Mouse (Mus musculus): ENCODE data around the gene Itgax.
"Not testable (repeated sequence)": the region's sequence is repeated elsewhere in the genome, so short reads cannot be mapped to it uniquely, and the experiment has no call there.

Itgax gene

DNA sequence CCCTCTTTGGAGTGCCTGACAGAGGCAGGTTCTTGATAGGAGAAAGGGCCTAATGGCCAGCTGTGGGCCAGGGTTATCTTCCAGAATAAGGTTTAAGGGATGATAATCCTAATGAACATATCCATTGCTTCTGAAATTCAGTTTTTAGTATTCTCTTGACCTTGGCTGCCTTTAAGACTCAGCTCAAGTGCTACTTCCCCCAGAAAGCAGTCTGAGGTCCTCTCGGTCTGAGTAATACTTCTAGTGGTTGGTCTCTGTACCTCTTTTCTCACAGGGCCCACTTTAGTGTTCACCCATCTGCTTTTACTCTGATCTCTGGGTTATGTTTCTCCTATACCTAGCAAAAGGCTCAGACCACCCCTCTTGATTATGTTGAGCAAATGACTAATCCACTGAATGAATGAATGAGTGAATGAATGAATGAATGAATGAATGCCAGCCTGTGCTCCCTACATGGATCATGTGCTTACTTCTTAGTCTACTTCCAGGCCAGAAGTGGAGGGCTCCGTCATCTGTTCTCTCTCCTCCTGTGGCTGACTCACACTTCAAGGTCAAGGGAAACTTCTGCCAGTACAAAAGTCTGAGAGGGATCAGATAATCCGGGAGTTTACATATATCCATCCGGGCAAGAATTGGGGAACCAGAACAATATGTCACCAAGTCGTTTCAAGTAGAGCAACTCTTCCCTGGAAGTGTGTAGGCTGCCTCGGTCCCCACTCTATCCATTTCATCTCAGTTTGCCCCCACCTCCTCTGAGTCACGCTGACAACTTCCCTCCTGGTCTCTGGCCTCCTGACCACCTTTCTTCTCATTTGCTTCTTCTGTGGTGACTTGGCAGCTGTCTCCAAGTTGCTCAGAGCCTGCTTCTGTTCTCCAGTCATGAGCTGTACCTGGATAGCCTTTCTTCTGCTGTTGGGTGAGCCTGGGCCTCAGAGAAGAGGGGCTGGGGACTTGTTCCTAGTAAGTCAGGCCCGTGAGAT is at the start of gene Itgax:
Gene Itgax (plus strand): TSS at position 807 of the 980 bp plus-strand sequence.
- DNase-seq, result no peak

GRCm38 (mm10) chr7:128080012-128080411 is 49.3 kb upstream of the Itgax start:
- no peak for DNase-seq

DNA sequence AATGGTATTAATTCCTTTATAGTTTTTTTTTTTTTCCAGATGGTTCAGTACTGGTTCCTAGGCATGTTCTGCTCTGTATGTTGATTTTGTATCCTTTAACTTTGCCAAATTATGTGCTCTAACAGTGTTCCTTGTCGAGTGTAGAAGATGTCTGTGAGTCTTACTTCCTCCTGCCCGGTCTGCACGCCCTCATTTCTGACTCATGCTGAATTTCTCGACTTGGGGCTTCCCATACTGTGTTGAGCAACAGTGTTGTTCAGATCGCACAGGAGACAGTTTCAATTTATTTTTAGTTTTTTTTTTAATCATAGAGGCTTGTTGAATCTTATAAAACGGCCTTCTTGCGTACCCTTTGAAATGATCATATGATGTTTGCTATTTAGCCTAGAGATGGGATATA is 40.2 kb upstream of the Itgax start:
- no peak for DNase-seq

- DNase-seq, result no peak
Measured at GRCm38 (mm10) chr7:128098135-128098534, 31.2 kb upstream of the Itgax start.

GRCm38 (mm10) chr7:128100742-128101357 is 28.5 kb upstream of the Itgax start:
- no peak for DNase-seq

DNA sequence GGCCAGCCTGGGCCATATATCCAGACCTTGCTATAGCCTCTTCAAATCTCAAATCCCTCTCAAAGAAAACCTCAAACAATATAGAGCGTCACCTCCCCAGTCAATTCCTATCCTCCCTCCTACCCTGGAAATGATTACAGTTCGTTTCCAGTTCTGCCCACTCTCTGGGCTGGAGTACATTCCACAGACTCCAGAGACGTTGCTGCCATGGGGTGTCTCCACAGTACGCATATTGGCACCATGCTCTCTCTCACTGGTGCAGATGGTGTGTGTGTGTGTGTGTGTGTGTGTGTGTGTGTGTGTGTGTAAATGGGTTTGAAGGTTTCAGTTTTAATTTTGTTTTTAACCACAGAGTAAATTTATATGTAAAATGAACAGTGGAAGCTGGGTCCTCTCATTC is 24.1 kb upstream of the Itgax start:
- no peak for DNase-seq

GRCm38 (mm10) chr7:128107462-128107861 is 21.9 kb upstream of the Itgax start:
- no peak for DNase-seq

DNA sequence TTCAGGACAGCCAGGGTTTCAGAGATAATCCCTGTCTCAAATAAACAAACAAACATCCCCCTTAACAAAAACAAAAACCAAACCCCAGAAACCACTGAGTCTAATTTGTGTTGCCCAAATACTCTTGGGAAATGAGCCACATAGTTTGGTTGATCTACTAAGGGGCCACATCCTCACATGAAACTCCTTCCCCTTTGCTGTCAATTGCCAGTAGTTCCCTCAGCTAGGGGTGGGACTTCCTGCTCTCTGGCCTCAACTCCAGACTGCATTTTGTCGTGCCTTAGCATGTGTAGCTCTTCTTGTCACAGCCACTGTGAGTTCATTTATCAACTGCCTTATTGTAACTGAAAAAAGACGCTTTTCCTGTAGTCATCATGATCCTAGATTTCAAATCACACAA is 19.0 kb upstream of the Itgax start:
- no peak for DNase-seq

DNA sequence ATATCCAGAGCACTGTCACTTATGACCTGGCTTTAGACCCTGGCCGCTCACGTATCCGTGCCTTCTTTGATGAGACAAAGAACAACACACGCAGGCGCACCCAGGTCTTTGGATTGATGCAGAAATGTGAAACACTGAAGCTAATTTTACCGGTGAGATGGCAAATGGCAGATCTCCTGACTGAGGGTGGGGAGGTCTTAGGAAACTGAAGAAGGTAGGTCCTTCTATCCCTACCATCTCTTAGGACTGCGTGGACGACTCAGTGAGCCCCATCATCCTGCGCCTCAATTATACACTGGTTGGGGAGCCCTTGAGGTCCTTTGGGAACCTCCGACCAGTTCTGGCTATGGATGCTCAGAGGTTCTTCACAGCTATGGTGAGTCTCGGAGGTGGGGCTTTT is 17.2 kb upstream of the Itgax start:
- DNase-seq, result no peak

DNA sequence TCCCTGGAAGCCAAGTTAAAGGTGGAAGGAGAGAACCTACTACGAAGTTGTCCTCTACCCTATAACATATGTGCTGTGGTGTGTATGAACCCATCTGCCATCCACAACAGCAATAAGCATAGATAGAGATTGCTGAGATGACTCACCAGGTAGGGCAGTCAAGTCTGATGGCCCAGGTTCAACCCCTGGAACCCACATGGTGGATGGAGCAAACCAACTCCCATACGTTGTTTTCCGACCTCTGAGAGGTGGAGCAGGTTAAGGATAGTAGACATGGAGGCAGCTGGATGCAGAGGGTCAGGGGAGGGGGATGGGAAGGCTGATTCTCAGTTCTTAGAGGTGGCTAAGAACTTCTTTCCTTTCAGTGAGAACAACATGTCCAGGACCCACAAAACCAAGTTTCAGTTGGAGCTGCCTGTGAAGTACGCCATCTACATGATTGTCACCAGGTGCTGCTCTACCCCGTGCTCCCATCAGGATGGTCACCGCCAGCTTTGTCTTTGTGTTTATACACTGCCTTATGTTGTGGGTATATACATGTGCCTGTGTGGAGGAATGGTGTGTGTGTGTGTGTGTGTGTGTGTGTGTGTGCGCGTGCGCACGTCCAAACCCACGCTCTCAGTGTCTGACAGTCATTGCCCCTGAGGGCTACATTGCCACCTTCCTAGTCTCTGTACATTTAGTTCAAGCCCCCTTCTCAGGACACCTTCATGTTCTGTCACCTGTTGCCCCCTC is 14.8 kb upstream of the Itgax start:
- DNase-seq, result no peak

DNA sequence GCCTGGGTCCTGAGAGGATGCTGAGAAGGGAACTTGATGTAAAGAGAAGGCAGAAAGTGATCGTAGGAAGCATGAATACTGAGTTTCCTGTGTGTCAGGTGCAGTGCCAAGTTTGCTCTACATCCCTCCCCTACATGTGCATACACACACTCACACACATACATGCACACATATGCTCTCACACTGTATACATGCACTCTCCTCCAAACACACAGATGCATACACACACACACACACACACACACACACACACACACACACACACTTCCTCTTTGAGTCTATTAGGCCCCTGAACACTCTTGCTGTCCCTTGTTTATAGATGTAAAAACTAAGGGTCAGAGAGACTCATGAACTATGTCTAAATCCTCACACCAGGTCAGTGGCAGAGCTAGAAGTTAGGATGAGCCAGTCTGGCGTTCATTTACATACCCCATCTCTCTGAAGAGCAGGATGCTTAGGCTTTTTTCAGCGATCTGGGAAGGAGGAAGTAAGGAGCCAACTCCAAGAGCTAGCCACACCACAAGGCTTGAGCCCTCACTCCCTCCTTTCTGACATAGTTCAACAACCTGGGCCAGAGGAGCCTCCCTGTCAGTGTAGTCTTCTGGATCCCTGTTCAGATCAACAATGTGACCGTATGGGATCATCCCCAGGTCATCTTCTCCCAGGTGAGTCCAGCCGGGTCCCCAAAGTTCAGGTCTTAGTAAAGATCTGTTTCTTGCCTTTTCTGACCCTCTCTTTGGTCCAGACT is 14.0 kb upstream of the Itgax start:
- DNase-seq, result no peak

DNA sequence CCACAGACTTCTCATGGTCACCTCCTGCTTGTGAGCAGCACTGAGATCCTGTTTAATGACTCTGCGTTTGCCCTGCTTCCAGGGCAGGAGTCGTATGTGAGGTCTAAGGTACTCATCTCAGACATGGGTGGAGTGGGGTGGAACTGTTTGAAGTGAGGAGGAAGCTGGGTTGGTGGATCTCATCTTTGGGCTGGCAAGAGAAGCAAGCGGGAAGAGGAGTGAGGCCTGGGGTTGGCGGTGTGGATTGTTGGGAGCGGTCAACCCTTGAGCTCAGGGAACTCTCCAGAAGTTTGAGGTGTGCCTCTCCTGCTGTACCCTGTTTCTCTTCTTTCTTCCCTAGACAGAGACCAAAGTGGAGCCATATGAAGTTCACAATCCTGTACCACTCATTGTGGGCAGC is 13.0 kb upstream of the Itgax start:
- no peak for DNase-seq

DNA sequence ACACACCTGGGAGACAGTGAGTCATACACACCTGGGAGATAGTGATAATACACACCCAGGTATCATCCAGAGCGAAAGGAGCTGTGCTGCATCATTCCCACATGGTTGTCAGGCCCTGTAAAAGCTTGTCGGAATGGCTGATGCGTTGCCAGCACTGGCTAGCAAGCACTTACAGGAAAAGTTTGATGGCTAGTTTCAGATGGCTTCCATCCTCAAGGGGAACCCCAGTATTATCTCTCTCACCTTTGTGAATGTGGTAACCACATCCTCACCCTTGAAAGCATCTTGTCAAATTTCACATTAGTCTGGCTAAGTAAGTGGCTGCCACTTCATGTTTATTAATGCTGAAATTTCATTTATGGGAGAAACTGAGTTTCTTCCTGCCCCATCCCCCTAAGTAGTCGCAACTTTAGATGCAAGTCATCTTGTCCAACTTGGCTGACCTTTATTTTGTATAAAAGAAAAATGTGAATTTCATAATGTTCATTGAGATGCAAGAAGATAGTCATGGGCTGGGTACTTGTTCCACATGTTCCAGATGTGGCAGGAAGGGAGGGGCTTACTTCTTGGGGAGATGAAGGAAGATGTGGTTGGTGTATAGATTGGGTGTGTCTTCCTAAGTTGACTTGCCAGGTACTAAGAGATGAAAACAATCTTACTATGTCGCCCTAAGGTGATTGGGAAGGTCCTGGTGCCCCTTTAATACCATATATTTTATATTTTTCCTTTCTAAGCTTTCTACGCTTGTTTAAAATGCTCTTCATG is 9.4 kb upstream of the Itgax start:
- no peak for DNase-seq

GRCm38 (mm10) chr7:128132148-128132547 is 2.8 kb downstream of the Itgax start:
- DNase-seq, result no peak

- DNase-seq, result no peak
Measured at GRCm38 (mm10) chr7:128133596-128133995, 4.2 kb downstream of the Itgax start.

GRCm38 (mm10) chr7:128136927-128137326 is 7.6 kb downstream of the Itgax start:
- no peak for DNase-seq

DNA sequence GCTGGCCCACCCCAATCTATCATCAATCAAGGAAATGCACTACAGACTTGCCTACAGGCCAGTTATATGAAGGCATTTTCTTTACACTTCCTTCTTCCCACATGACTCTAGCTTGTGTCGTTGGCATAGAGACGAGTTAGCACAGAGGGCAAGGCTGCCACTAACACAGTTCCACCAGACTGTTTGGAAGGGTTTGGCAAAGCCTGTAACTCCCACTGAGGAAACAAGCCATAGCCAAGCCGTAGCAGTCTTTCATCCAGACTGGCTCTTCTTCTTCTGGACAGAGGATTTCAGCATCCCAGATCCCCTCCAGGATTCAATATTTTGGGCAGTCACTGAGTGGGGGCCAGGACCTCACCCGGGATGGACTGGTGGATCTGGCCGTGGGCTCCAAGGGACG is 10.3 kb downstream of the Itgax start:
- DNase-seq, result no peak

DNA sequence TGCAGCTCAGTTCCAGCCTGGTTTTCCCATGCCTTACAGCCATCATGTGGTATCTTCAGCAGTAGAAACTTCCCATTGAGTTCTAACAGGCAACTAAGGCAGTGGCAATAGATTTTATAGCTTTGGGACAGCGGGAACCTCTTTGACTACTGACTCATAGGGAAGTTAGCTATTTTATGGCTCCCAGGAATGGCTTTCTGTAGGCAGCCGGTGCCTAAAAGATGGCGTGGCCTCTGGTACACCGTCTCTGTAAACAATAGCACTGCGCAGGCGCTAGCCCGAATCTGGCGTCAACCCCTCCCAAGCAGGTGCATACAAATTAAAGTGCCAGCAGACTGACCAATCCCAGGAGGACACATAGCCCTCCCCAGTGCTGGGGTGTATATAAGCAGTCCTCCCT is 21.6 kb downstream of the Itgax start:
- no peak for DNase-seq

DNA sequence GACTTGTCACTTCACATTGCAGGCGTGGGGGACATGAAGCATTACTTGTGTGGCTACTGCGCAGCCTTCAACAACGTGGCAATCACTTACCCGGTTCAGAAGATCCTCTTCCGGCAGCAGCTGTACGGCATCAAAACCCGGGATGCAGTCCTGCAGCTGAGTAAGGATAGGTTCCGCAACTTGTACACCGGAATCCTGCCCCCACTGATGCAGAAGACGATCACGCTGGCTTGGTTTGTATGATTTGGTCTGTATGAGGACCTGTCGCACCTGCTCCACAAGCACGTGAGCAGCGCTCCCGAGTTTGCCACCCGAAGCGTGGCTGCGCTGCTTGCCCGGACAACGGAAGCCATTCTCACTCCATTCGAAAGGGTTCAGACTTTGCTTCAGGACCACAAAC is 24.7 kb downstream of the Itgax start, which contains the start of gene Itgad:
Gene Itgad (plus strand): TSS at position 301 of the 400 bp plus-strand sequence.
- DNase-seq, result no peak

DNA sequence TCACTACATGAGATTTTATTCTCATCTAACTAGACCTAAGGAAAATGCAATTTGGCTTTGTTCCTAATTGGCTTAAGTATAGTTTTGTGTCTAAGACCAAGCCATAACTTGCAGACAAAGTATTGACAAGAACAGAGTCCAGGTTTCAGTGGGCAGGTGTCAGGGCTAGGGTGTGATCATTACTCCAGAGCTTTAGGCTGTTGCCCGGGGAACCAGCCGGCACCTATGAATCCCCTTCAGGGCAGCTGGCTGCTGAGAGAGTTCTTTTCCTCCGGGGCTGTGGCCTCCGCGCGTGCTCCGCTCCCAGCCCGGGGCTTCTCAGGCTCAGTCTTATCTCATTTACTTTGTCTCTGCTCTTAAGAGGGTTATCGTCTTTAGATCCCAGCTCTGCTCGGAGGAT is 25.6 kb downstream of the Itgax start:
- no peak for DNase-seq

GRCm38 (mm10) chr7:128158688-128159354 is 29.5 kb downstream of the Itgax start:
- DNase-seq, result not testable (repeated sequence)

Data from kidney, adult 18-20 months (tissue).